11 mouse cellular contexts compared by ENCODE assay signal in genomic region chr5:122528591-122528990, GRCm38 (mm10). TPM values are rescaled to one million over a fixed set of nuclear protein-coding genes. Genes with fewer than 3 reads are reported as not detected.
DNase-seq lines count a peak whose midpoint lies in the region; ATAC-seq and TF ChIP-seq lines count a peak whose summit lies in the region.
"Had no signal": no experiment of that assay in that cellular context is flagged by ENCODE, and none has a peak within 500 bp of the region (broad histone marks: within the 10 kb centered on the region; RNA-seq: fewer than 3 reads in every experiment).

No protein-coding gene starts in this region.

- DNase-seq in forebrain, embryonic 10.5 days (ENCODE audit: extremely low spot score, low spot score) = no peak
- DNase-seq in forebrain, embryonic 14.5 days (ENCODE audit: low spot score) = no peak
- no peak for DNase-seq in intestine, embryonic 14.5 days (ENCODE audit: low spot score)
- DNase-seq in midbrain, postnatal 0 days (ENCODE audit: low spot score) = no peak
- DNase-seq in stomach, postnatal 0 days (ENCODE audit: low spot score) = no peak
- no peak for DNase-seq in urinary bladder, adult 2 months (ENCODE audit: low spot score)
- DNase-seq: cerebellum, adult 9-10 months had no signal

- TF ChIP-seq EP300 in stomach, postnatal 0 days (optimal IDR thresholded peaks at IDR 0.05) = no peak

- H3K27me3 ChIP-seq in forebrain, embryonic 10.5 days (ENCODE audit: poor library complexity, severe bottlenecking) = no peaks in the 10 kb centered on the region
- H3K27me3 ChIP-seq in forebrain, embryonic 14.5 days (replicated peaks; ENCODE audit: control insufficient read depth, insufficient read depth, low read length) = no peaks in the 10 kb centered on the region
- H3K27me3 ChIP-seq in intestine, embryonic 14.5 days (replicated peaks; ENCODE audit: control insufficient read depth, insufficient read depth, low read length) = no peaks in the 10 kb centered on the region
- no peaks in the 10 kb centered on the region for H3K27me3 ChIP-seq in intestine, postnatal 0 days (replicated peaks; ENCODE audit: control insufficient read depth, insufficient read depth, low read length)
- H3K27me3 ChIP-seq in midbrain, embryonic 16.5 days (ENCODE audit: control insufficient read depth, insufficient read depth, low read depth, low read length) = no peaks in the 10 kb centered on the region
- no peaks in the 10 kb centered on the region for H3K27me3 ChIP-seq in midbrain, postnatal 0 days (ENCODE audit: insufficient read depth, low read length)
- H3K27me3 ChIP-seq in stomach, postnatal 0 days (ENCODE audit: control insufficient read depth, insufficient read depth, low read length) = no peaks in the 10 kb centered on the region
- H3K27me3 ChIP-seq: neural tube, embryonic 12.5 days had no signal

- H3K4me2 ChIP-seq in forebrain, embryonic 14.5 days (ENCODE audit: low read length) = no peak overlapping the region
- H3K4me2 ChIP-seq in intestine, embryonic 14.5 days (ENCODE audit: low read length) = no peak overlapping the region
- no peak overlapping the region for H3K4me2 ChIP-seq in intestine, postnatal 0 days (replicated peaks; ENCODE audit: low read depth)
- H3K4me2 ChIP-seq in midbrain, embryonic 16.5 days (ENCODE audit: low read length) = no peak overlapping the region
- H3K4me2 ChIP-seq in midbrain, postnatal 0 days (ENCODE audit: low read depth, low read length, poor library complexity, severe bottlenecking) = no peak overlapping the region
- no peak overlapping the region for H3K4me2 ChIP-seq in stomach, postnatal 0 days (replicated peaks; ENCODE audit: low read depth)
- H3K4me2 ChIP-seq: lung, embryonic 14.5 days; neural tube, embryonic 12.5 days had no signal

- H3K36me3 ChIP-seq in forebrain, embryonic 10.5 days (replicated peaks) = peaks cover 9% of the 10 kb centered on the region
- no peaks in the 10 kb centered on the region for H3K36me3 ChIP-seq in forebrain, embryonic 14.5 days (ENCODE audit: control insufficient read depth, insufficient read depth, low read length)
- no peaks in the 10 kb centered on the region for H3K36me3 ChIP-seq in intestine, embryonic 14.5 days (ENCODE audit: control insufficient read depth, insufficient read depth, low read length)
- no peaks in the 10 kb centered on the region for H3K36me3 ChIP-seq in intestine, postnatal 0 days (ENCODE audit: control insufficient read depth, insufficient read depth)
- no peaks in the 10 kb centered on the region for H3K36me3 ChIP-seq in midbrain, embryonic 16.5 days (ENCODE audit: control insufficient read depth, insufficient read depth, low read length)
- no peaks in the 10 kb centered on the region for H3K36me3 ChIP-seq in midbrain, postnatal 0 days (ENCODE audit: insufficient read depth, low read length)
- no peaks in the 10 kb centered on the region for H3K36me3 ChIP-seq in stomach, postnatal 0 days (ENCODE audit: control insufficient read depth, insufficient read depth, low read length)

- 75% methylated on average over 3 of the region's 3 CpGs for WGBS in forebrain, embryonic 10.5 days
- 67% methylated on average over 3 of the region's 3 CpGs for WGBS in forebrain, embryonic 14.5 days
- 72% methylated on average over 3 of the region's 3 CpGs for WGBS in intestine, embryonic 14.5 days
- 68% methylated on average over 3 of the region's 3 CpGs for WGBS in intestine, postnatal 0 days
- 68% methylated on average over 3 of the region's 3 CpGs for WGBS in midbrain, embryonic 16.5 days
- WGBS in midbrain, postnatal 0 days = 65% methylated on average over 3 of the region's 3 CpGs
- 56% methylated on average over 3 of the region's 3 CpGs for WGBS in stomach, postnatal 0 days

- no peak for TF ChIP-seq CTCF in intestine, postnatal 0 days (IDR thresholded peaks at IDR 0.05; ENCODE audit: low read depth)
- TF ChIP-seq CTCF in midbrain, postnatal 0 days (IDR thresholded peaks at IDR 0.05) = no peak
- no peak for TF ChIP-seq CTCF in stomach, postnatal 0 days (IDR thresholded peaks at IDR 0.05; ENCODE audit: low read depth)

- peak overlapping the region; percentile 76 for H3K27ac ChIP-seq in forebrain, embryonic 10.5 days
- no peak overlapping the region for H3K27ac ChIP-seq in forebrain, embryonic 14.5 days (ENCODE audit: low read depth, low read length)
- H3K27ac ChIP-seq in intestine, embryonic 14.5 days (ENCODE audit: low read depth) = peak overlapping the region; percentile 1; the same call in 1 of the 2 replicates
- no peak overlapping the region for H3K27ac ChIP-seq in intestine, postnatal 0 days (ENCODE audit: low read depth, low read length)
- 0 out of 2 replicates have a peak overlapping the region, but pooled peaks have one; percentile 10 for H3K27ac ChIP-seq in midbrain, embryonic 16.5 days (ENCODE audit: low read length)
- H3K27ac ChIP-seq in midbrain, postnatal 0 days (ENCODE audit: low read depth, low read length) = no peak overlapping the region
- H3K27ac ChIP-seq in stomach, postnatal 0 days (replicated peaks) = peak overlapping the region; percentile 96
- H3K27ac ChIP-seq: neural tube, embryonic 12.5 days had no signal

- H3K9ac ChIP-seq in forebrain, embryonic 14.5 days (ENCODE audit: low read length) = no peak overlapping the region
- H3K9ac ChIP-seq in intestine, embryonic 14.5 days (ENCODE audit: low read length) = no peak overlapping the region
- H3K9ac ChIP-seq in intestine, postnatal 0 days (ENCODE audit: low read depth, low read length) = no peak overlapping the region
- H3K9ac ChIP-seq in midbrain, embryonic 16.5 days (ENCODE audit: low read depth, low read length) = no peak overlapping the region
- H3K9ac ChIP-seq in midbrain, postnatal 0 days (replicated peaks; ENCODE audit: low read length, poor library complexity, severe bottlenecking) = no peak overlapping the region
- H3K9ac ChIP-seq in stomach, postnatal 0 days (ENCODE audit: low read length) = peak overlapping the region; percentile 8; the same call in 1 of the 2 replicates
- H3K9ac ChIP-seq: neural tube, embryonic 12.5 days had no signal

- no peak overlapping the region for H3K4me3 ChIP-seq in forebrain, embryonic 10.5 days
- H3K4me3 ChIP-seq in forebrain, embryonic 14.5 days (ENCODE audit: low read depth, low read length) = no peak overlapping the region
- no peak overlapping the region for H3K4me3 ChIP-seq in intestine, embryonic 14.5 days (ENCODE audit: low read depth, low read length)
- no peak overlapping the region for H3K4me3 ChIP-seq in intestine, postnatal 0 days (ENCODE audit: low read depth, low read length)
- H3K4me3 ChIP-seq in midbrain, embryonic 16.5 days (ENCODE audit: low read depth, low read length) = no peak overlapping the region
- no peak overlapping the region for H3K4me3 ChIP-seq in midbrain, postnatal 0 days (ENCODE audit: low read depth, low read length)
- no peak overlapping the region for H3K4me3 ChIP-seq in stomach, postnatal 0 days (ENCODE audit: low read depth, low read length)
- H3K4me3 ChIP-seq: neural tube, embryonic 12.5 days had no signal

- no peak for ATAC-seq in forebrain, embryonic 14.5 days
- ATAC-seq in intestine, embryonic 14.5 days (replicated peaks; ENCODE audit: low FRiP score, low TSS enrichment, low read depth) = no peak
- ATAC-seq in intestine, postnatal 0 days = no peak
- no peak for ATAC-seq in midbrain, embryonic 16.5 days
- ATAC-seq in midbrain, postnatal 0 days (ENCODE audit: low FRiP score) = no peak
- no peak for ATAC-seq in stomach, postnatal 0 days (ENCODE audit: low FRiP score, low TSS enrichment)

- H3K9me3 ChIP-seq in forebrain, embryonic 10.5 days = no peaks in the 10 kb centered on the region
- no peaks in the 10 kb centered on the region for H3K9me3 ChIP-seq in forebrain, embryonic 14.5 days (replicated peaks; ENCODE audit: control insufficient read depth, low read length)
- H3K9me3 ChIP-seq in intestine, embryonic 14.5 days (ENCODE audit: control insufficient read depth, low read length) = no peaks in the 10 kb centered on the region
- no peaks in the 10 kb centered on the region for H3K9me3 ChIP-seq in intestine, postnatal 0 days (ENCODE audit: control insufficient read depth)
- no peaks in the 10 kb centered on the region for H3K9me3 ChIP-seq in midbrain, embryonic 16.5 days (replicated peaks; ENCODE audit: control insufficient read depth, low read length, poor library complexity, severe bottlenecking)
- H3K9me3 ChIP-seq in midbrain, postnatal 0 days (ENCODE audit: low read length) = no peaks in the 10 kb centered on the region
- no peaks in the 10 kb centered on the region for H3K9me3 ChIP-seq in stomach, postnatal 0 days (ENCODE audit: control insufficient read depth, low read length)
- H3K9me3 ChIP-seq: neural tube, embryonic 12.5 days had no signal

- peaks cover 54% of the 10 kb centered on the region for H3K4me1 ChIP-seq in forebrain, embryonic 10.5 days
- no peaks in the 10 kb centered on the region for H3K4me1 ChIP-seq in forebrain, embryonic 14.5 days (ENCODE audit: control insufficient read depth, insufficient read depth, low read length)
- peaks cover 52% of the 10 kb centered on the region for H3K4me1 ChIP-seq in intestine, embryonic 14.5 days (replicated peaks; ENCODE audit: control insufficient read depth, insufficient read depth, low read length)
- H3K4me1 ChIP-seq in intestine, postnatal 0 days (replicated peaks; ENCODE audit: control insufficient read depth, insufficient read depth, low read length) = peaks cover 30% of the 10 kb centered on the region; the same call in 1 of the 2 replicates
- H3K4me1 ChIP-seq in midbrain, embryonic 16.5 days (ENCODE audit: control insufficient read depth, insufficient read depth, low read length) = 0 out of 2 replicates have a peak, but pooled peaks cover 2% of the 10 kb centered on the region
- no peaks in the 10 kb centered on the region for H3K4me1 ChIP-seq in midbrain, postnatal 0 days (ENCODE audit: insufficient read depth, low read length)
- H3K4me1 ChIP-seq in stomach, postnatal 0 days (replicated peaks; ENCODE audit: control insufficient read depth, insufficient read depth) = peaks cover 44% of the 10 kb centered on the region

RNA-seq across cellular contexts. Expression of gene Atp2a2, which starts 26.6 kb away (rescaled TPM):
- 34.8 and 37.6 TPM in 2 replicates for polyA plus RNA-seq in forebrain, embryonic 10.5 days (2016; fragmentation: Nextera tagmentation; extraction: Ambion mirVana)
- polyA plus RNA-seq in forebrain, embryonic 14.5 days (2014; fragmentation: Nextera tagmentation; extraction: Ambion mirVana) = 34.8 and 35.1 TPM in 2 replicates
- polyA plus RNA-seq in intestine, embryonic 14.5 days (2014; fragmentation: Nextera tagmentation; extraction: Ambion mirVana) = 39.6 and 43.4 TPM in 2 replicates
- polyA plus RNA-seq in intestine, postnatal 0 days (2015; fragmentation: Nextera tagmentation; extraction: Ambion mirVana) = 26.1 and 27.3 TPM in 2 replicates
- polyA plus RNA-seq in midbrain, embryonic 16.5 days (2015; fragmentation: Nextera tagmentation; extraction: Ambion mirVana) = 44.4 and 45.6 TPM in 2 replicates
- 202 and 210 TPM in 2 replicates for total RNA-seq in midbrain, postnatal 0 days (2014; rRNA removed)
- polyA plus RNA-seq in midbrain, postnatal 0 days (2015; fragmentation: Nextera tagmentation; extraction: Ambion mirVana) = 40.4 and 45.2 TPM in 2 replicates
- polyA plus RNA-seq in stomach, postnatal 0 days (2015; fragmentation: Nextera tagmentation; extraction: Ambion mirVana) = 24.0 and 27.0 TPM in 2 replicates
- 339 and 500 TPM in 2 replicates for polyA plus RNA-seq in urinary bladder, adult 2 months (2012; rRNA removed)

Comparison
In these comparisons a context has a peak if more than half of its experiments do, and no peak if none do; other contexts are left out.
1. H3K27ac ChIP-seq: peak in forebrain, embryonic 10.5 days (single experiment), intestine, embryonic 14.5 days (single experiment), midbrain, embryonic 16.5 days (single experiment) and stomach, postnatal 0 days (single experiment); none in forebrain, embryonic 14.5 days (single experiment), intestine, postnatal 0 days (single experiment) and midbrain, postnatal 0 days (single experiment).